Mouse (Mus musculus) activated CD4-positive, CD25-positive, alpha-beta regulatory T cell (primary cell): ENCODE measurements around the gene Tubal3. TPM values are rescaled to one million over a fixed set of nuclear protein-coding genes. Genes with fewer than 3 reads are reported as not detected.

Experiments
- polyA plus RNA-seq, 2 experiments: library from polyadenylated mRNA; unstranded; fragments of 100-300 nt; shearing (Covaris generic); gene quantifications; one replicate each; pipeline ENCODE4 v1.2.1; 2017

Tubal3 gene
- polyA plus RNA-seq = under 1 TPM; 0.60 to 0.68 TPM

DNA sequence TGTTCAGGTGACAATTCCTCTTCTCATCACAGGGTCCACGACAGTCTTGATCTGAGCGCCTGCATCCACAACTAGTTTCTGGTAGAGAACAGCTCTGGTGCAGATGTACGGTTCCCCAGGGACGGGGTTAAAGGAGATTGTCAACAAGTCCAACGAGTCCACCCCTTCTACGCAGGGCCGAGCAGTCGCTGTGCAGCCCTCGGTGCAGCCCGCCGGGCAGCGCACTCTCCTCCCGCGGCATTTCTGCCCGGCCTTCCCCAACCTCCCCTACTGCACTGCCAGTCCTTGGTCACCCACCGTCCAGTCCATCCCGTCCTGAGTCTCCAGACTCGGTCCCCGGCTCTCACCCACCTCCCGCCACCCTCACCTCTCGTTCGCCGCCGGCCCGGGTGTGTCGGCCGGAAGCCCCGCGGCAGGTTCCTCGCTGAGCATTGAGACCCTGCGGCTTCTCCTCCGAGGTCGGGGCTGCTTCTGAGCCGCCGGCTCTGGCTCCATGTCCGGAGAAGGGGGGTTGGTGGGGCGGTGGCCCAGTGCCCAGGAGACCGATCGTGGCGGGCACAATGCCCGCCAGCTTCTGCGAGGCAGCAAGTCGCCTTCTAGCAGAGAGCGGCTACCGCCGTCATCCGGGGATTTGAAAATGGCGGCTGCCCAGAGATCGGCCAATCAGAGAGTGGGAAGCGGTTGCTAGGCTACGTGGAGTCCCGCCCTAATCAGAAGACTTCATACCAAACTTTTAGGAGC, at the start of gene Tubal3, which contains the start of gene Net1:
Tubal3 (plus strand) TSS at position 704 of the 741 bp plus-strand sequence.
Net1 (minus strand) TSS at position 650 of the 741 bp plus-strand sequence.

DNA sequence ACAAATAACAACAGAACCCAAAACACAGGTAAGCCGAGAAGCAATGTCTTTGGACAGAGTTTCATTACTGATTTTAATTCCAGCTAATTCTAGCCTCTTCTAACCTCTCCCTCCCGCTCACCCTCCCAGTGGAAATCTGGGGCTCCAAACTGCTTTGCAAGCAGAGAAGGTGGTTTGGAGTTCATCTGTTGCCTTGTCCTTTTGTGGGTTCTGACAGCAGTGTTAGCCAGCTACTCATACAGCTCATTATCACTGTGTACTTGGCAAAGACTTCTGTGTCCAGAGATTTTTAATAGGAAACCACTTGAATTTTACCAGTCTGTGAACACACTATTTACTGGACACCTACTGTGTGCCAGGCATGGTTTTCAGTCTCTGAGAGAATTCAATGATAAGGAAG, 27.2 kb downstream of the Tubal3 start, which contains the start of gene Ucn3:
Ucn3 (minus strand) TSS at position 101 of the 400 bp plus-strand sequence.

Other genes starting within 250 kb of the Tubal3 start
- not detected for gene Calml3, start 114.0 kb upstream of the Tubal3 start, polyA plus RNA-seq
- gene Calm4, start 80.5 kb upstream of the Tubal3 start, polyA plus RNA-seq = not detected
- gene Calm5, start 64.1 kb upstream of the Tubal3 start, polyA plus RNA-seq = not detected
- gene Net1, start 54 bp upstream of the Tubal3 start, polyA plus RNA-seq = 10 to 100 TPM; 19.5 to 25.6 TPM
- not detected for gene Ucn3, start 27.1 kb downstream of the Tubal3 start, polyA plus RNA-seq
- under 1 TPM in 1 of 2 experiments, not detected in 1; 0.75 TPM for gene Akr1c14, start 130.7 kb downstream of the Tubal3 start, polyA plus RNA-seq
- 1 to 10 TPM; 1.6 to 4.9 TPM for gene Akr1c18, start 232.4 kb downstream of the Tubal3 start, polyA plus RNA-seq